Mouse (Mus musculus) Patski (cell line): ENCODE measurements at regions not wholly inside any gene's neighbourhood (a gene's known extent, or its start where the extent isn't known, plus 50 kb on each side); places are given as distances from the start of the nearest gene placed in this dataset.

Source experiments
- ATAC-seq: fragments of 100-300 bp; one replicate; pipeline ENCODE4 v1.8.0; 2021
- CTCF ChIA-PET: fragments of 350-600 bp; sonication (Branson Sonifier 250); formaldehyde crosslinking; loops from one replicate; lab custom pipeline; 2022; ENCODE audit warnings: inconsistent platforms; lab: Charles Lee
- POLR2A ChIA-PET: fragments of 350-600 bp; sonication (Branson Sonifier 250); formaldehyde crosslinking; loops from one replicate; lab custom pipeline; 2022; ENCODE audit warnings: antibody characterized with exemption, inconsistent platforms; lab: Charles Lee
- DNase-seq: peaks from one replicate; pipeline ENCODE4 v3.0.0-alpha.2; 2011; ENCODE audit warnings: low read depth, low spot score
- H3K27me3 ChIP-seq: fragments of 371-371 bp; one replicate; pipeline ENCODE4 v1.5.1; 2021
- CTCF ChIP-seq: fragments of 100-300 bp; IDR thresholded peaks from one replicate; pipeline ENCODE4 v1.5.1; 2021
- in situ Hi-C: fragments of 300-500 bp; cut with MboI; formaldehyde crosslinking; loops from 3 replicates; pipeline ENCODE4 v1.11.1; 2018; ENCODE audit warnings: low pct_unique_long_range_greater_than_20kb, mixed read lengths

GRCm38 (mm10) chr19:22047657-22048056 is 91.2 kb upstream of the Trpm3 start:
- ChIA-PET CTCF (interaction anchor here (1.3 kb wide), 1 partner anchor 12 kb away, joined by 3 read pairs; no protein-coding TSS in a partner anchor), POLR2A (no interaction called here)
- ATAC-seq: no peak
- in situ Hi-C loops: no loop called here
- no peak for TF ChIP-seq CTCF
- DNase-seq: no peak
- H3K27me3 ChIP-seq: peaks cover 33% of the 10 kb centered on the region

- TF ChIP-seq CTCF: no peak
- H3K27me3 ChIP-seq: peaks cover 42% of the 10 kb centered on the region
- ATAC-seq (no peak), DNase-seq (no peak)
- ChIA-PET POLR2A (interaction anchor here (0.5 kb wide), 1 partner anchor 45 kb away, joined by 3 read pairs; no protein-coding TSS in a partner anchor), CTCF (interaction anchor here (1.8 kb wide), 1 partner anchor 22 kb away, joined by 4 read pairs; no protein-coding TSS in a partner anchor)
- in situ Hi-C loops: no loop called here
These were observed 72.5 kb upstream of the Trpm3 start for GRCm38 (mm10) chr19:22066302-22066701.

- ChIA-PET POLR2A (no interaction called here), CTCF (no interaction called here)
- ATAC-seq (no peak), DNase-seq (no peak)
- H3K27me3 ChIP-seq: peaks cover 33% of the 10 kb centered on the region
- no peak for TF ChIP-seq CTCF
- in situ Hi-C loops: no loop called here
These were observed 68.4 kb upstream of the Trpm3 start for GRCm38 (mm10) chr19:22070246-22071030.

- in situ Hi-C loops: no loop called here
- peak; percentile 49 for TF ChIP-seq CTCF
- ChIA-PET CTCF (no interaction called here), POLR2A (no interaction called here)
- H3K27me3 ChIP-seq: peaks cover 41% of the 10 kb centered on the region
- ATAC-seq: no peak
- no peak for DNase-seq
These were observed 67.1 kb upstream of the Trpm3 start for GRCm38 (mm10) chr19:22071701-22072100.

- peaks cover 42% of the 10 kb centered on the region for H3K27me3 ChIP-seq
- ChIA-PET CTCF (no interaction called here), POLR2A (no interaction called here)
- in situ Hi-C loops: no loop called here
- no peak for TF ChIP-seq CTCF
- DNase-seq (no peak), ATAC-seq (no peak)
These were observed 64.8 kb upstream of the Trpm3 start for GRCm38 (mm10) chr19:22074042-22074441.

- peaks cover 48% of the 10 kb centered on the region for H3K27me3 ChIP-seq
- DNase-seq (no peak), ATAC-seq (no peak)
- in situ Hi-C loops: no loop called here
- CTCF ChIA-PET: no interaction called here
- POLR2A ChIA-PET: no interaction called here
- TF ChIP-seq CTCF: no peak
These were observed 57.4 kb upstream of the Trpm3 start for GRCm38 (mm10) chr19:22081448-22081847.
